Mouse (Mus musculus) lung, embryonic 15.5 days (tissue): ENCODE results near the gene 4933427D14Rik. TPM values are rescaled to one million over a fixed set of nuclear protein-coding genes. Genes with fewer than 3 reads are reported as not detected.

ENCODE experiments used
- ATAC-seq: fragments of 200-750 bp; cut with Nextera tagmentation; 2 replicates; pipeline ENCODE4 v1.8.0; 2017; ENCODE audit warnings: moderate number of reproducible peaks, borderline replicate concordance; ENCODE audit not compliant: low FRiP score, low TSS enrichment; ENCODE audit errors: extremely low read depth
- H3K27ac ChIP-seq: fragments of 300-500 bp; sonication (generic); 2 replicates; pipeline ENCODE4 v1.5.1; 2015; ENCODE audit warnings: moderate library complexity, mild to moderate bottlenecking, inconsistent platforms
- H3K27me3 ChIP-seq: fragments of 300-500 bp; sonication (generic); 2 replicates; pipeline ENCODE4 v1.6.1; 2015; ENCODE audit warnings: inconsistent platforms
- H3K36me3 ChIP-seq: fragments of 300-500 bp; sonication (generic); 2 replicates; pipeline ENCODE4 v1.6.1; 2015; ENCODE audit warnings: inconsistent platforms
- H3K4me1 ChIP-seq: fragments of 300-500 bp; sonication (generic); 2 replicates; pipeline ENCODE4 v1.6.1; 2015; ENCODE audit warnings: inconsistent platforms
- H3K4me2 ChIP-seq: fragments of 300-500 bp; sonication (generic); 2 replicates; pipeline ENCODE4 v1.6.1; 2015; ENCODE audit warnings: inconsistent platforms, mild to moderate bottlenecking, moderate library complexity
- H3K4me3 ChIP-seq: fragments of 300-500 bp; sonication (generic); 2 replicates; pipeline ENCODE4 v1.5.1; 2015; ENCODE audit warnings: mild to moderate bottlenecking, inconsistent platforms
- H3K9ac ChIP-seq: fragments of 300-500 bp; sonication (generic); 2 replicates; pipeline ENCODE4 v1.6.1; 2015; ENCODE audit warnings: inconsistent platforms
- H3K9me3 ChIP-seq: fragments of 300-500 bp; sonication (generic); 2 replicates; pipeline ENCODE4 v1.6.1; 2016; ENCODE audit warnings: inconsistent platforms
- WGBS: fragments of 180-500 bp; shearing (Covaris S2); methylation state at CpG from one replicate; pipeline ENCODE4 v1.1.7; 2015; 5-methylcytosine and 5-hydroxymethylcytosine counted together
- polyA plus RNA-seq: library from polyadenylated mRNA; unstranded; fragments of >200 nt; fragmentation: Nextera tagmentation; extraction: Ambion mirVana; gene quantifications from 2 replicates; pipeline ENCODE4 v1.2.1, GENCODE M21; 2015

The 4933427D14Rik gene
- polyA plus RNA-seq, 1 experiment from 2014 or later = 18.8 TPM

DNA sequence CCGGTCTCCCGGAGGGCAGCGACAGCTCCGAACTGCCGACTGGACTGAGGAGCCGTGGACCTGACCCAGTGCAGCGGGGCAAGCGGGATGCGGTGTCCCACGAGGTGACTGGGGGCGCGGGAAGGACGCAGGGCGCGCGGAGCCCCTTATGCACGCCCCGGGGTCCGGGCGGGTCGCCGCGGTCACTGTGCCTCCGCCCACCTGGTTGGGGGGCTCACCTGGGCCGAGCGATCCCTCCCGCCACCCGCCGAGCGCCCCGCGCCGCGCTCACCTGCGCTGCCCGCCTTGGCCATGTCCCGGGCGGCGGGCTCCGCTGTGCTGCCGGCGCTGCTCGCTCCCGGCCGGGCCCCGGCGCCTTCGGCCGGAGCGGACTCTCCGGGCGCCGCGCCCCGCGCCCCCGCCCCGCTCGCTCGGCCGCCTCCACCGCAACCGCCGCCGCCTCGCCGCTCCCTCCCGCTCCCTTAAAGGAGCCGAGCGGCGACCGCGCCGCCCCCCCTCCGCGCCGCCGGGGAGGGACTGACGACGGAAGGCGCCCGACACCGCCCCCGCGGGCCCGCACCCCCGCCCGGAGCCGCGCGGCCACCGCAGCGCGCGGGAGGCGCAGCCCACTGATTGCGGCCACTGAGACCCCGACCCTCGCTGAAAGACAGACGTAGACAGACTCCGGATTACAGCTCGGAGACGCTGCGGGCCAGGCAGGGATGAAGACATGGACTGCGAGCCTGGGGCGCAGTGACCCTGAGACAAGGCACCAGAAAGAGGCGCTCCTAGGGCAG lies 71.7 kb downstream of the 4933427D14Rik start, which contains the start of gene Pitpnm3:
Gene Pitpnm3, minus strand, starts transcription at position 396 of the 776 bp plus-strand sequence.
- no peaks in the 10 kb centered on the region for H3K9me3 ChIP-seq
- no peaks in the 10 kb centered on the region for H3K36me3 ChIP-seq
- WGBS = 1% methylated on average over 76 of the region's 107 CpGs
- H3K4me1 ChIP-seq = peaks cover 38% of the 10 kb centered on the region
- no peak for ATAC-seq
- peak within 1 kb of the TSS; percentile 98 for H3K4me2 ChIP-seq
- peak within 1 kb of the TSS; percentile 55 for H3K9ac ChIP-seq
- H3K27me3 ChIP-seq = peaks cover 49% of the 10 kb centered on the region
- peak within 1 kb of the TSS; percentile 25; the same call in 1 of the 2 replicates for H3K27ac ChIP-seq
- peak within 1 kb of the TSS; percentile 55 for H3K4me3 ChIP-seq

- Histone ChIP-seq H3K9me3 (no peaks in the 10 kb centered on the region), H3K27me3 (peaks cover 49% of the 10 kb centered on the region)
- ATAC-seq = no peak
Observed at GRCm38 (mm10) chr11:72134536-72135382, 72.5 kb downstream of the 4933427D14Rik start.

GRCm38 (mm10) chr11:72133075-72133474 lies 74.2 kb downstream of the 4933427D14Rik start:
- 46% methylated on average over 10 of the region's 10 CpGs for WGBS
- no peaks in the 10 kb centered on the region for H3K9me3 ChIP-seq
- peak overlapping the region; percentile 94 for H3K27ac ChIP-seq
- H3K4me2 ChIP-seq = no peak overlapping the region; the same call in 1 of the 2 replicates
- no peaks in the 10 kb centered on the region for H3K36me3 ChIP-seq
- peaks cover 51% of the 10 kb centered on the region for H3K4me1 ChIP-seq
- no peak overlapping the region for H3K4me3 ChIP-seq
- no peak for ATAC-seq
- peaks cover 44% of the 10 kb centered on the region for H3K27me3 ChIP-seq
- H3K9ac ChIP-seq = no peak overlapping the region

More at GRCm38 (mm10) chr11:72134536-72135382, 72.5 kb downstream of the 4933427D14Rik start:
- Histone ChIP-seq H3K4me2 (peak overlapping the region; percentile 98), H3K36me3 (no peaks in the 10 kb centered on the region), H3K27ac (no peak overlapping the region), H3K4me1 (peaks cover 47% of the 10 kb centered on the region), H3K4me3 (peak overlapping the region; percentile 55), H3K9ac (peak overlapping the region; percentile 55)
- 15% methylated on average over 24 of the region's 24 CpGs for WGBS

DNA sequence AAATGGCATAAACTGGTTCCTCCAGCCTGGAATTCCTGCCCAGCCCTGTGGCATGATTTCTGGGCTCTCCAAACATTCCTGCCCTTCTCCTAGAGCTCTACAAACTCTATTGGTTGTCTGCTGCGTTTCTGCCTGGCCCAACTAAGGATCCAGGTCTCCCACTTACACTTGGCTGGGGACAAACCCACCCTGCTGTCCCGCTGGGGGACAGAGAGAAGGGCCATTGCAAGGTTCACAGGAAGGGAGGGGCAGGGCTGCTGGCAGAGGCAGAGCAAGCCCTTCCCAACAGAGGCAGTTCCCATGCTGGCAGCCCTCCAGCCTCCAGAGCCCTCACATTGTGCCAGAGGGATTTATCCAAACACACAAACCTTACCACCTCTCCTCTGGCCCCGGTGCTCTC lies 75.0 kb downstream of the 4933427D14Rik start:
- 2% methylated on average over 3 of the region's 3 CpGs for WGBS
- Histone ChIP-seq H3K9me3 (no peaks in the 10 kb centered on the region), H3K4me3 (no peak overlapping the region), H3K4me1 (peaks cover 54% of the 10 kb centered on the region), H3K4me2 (peak overlapping the region; percentile 27; the same call in 1 of the 2 replicates), H3K36me3 (no peaks in the 10 kb centered on the region), H3K27me3 (peaks cover 38% of the 10 kb centered on the region), H3K27ac (peak overlapping the region; percentile 94), H3K9ac (no peak overlapping the region)
- ATAC-seq = peak; percentile 48; the same call in 1 of the 2 replicates

DNA sequence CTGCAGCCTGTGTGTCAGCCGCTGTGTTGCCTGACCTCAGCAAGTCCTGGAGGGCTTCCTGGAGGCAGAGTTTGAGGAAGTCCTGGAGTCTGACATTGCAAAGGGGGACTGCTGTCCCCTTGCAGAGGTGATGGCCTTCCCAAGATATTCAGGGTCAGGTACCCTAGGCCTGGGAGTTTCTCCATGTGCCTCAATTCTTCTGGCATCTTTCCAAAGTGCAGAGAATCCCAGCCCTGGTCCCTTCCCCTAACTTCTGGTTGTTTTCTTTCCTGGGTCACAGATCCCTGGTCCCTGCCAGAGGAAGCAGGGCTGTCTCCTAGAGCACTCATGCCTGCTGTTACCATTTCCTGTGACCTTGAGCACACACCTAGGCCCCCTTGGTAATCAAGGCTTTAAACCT lies 75.6 kb downstream of the 4933427D14Rik start:
- no peaks in the 10 kb centered on the region for H3K9me3 ChIP-seq

GRCm38 (mm10) chr11:72130905-72131304 lies 76.4 kb downstream of the 4933427D14Rik start:
- no peak overlapping the region for H3K4me2 ChIP-seq
- H3K36me3 ChIP-seq = no peaks in the 10 kb centered on the region
- peaks cover 24% of the 10 kb centered on the region for H3K27me3 ChIP-seq
- H3K27ac ChIP-seq = peak overlapping the region; percentile 94
- H3K9ac ChIP-seq = no peak overlapping the region
- H3K9me3 ChIP-seq = no peaks in the 10 kb centered on the region
- WGBS = 76% methylated on average over 3 of the region's 3 CpGs
- peaks cover 54% of the 10 kb centered on the region for H3K4me1 ChIP-seq
- no peak overlapping the region for H3K4me3 ChIP-seq
- ATAC-seq = no peak

More for the DNA sequence above, 75.6 kb downstream of the 4933427D14Rik start:
- no peak overlapping the region for H3K4me3 ChIP-seq
- peak overlapping the region; percentile 94 for H3K27ac ChIP-seq
- no peak overlapping the region for H3K4me2 ChIP-seq
- peaks cover 54% of the 10 kb centered on the region for H3K4me1 ChIP-seq
- H3K9ac ChIP-seq = no peak overlapping the region
- 72% methylated on average over 1 of the region's 1 CpGs for whole genome bisulfite sequencing
- no peak for ATAC-seq
- no peaks in the 10 kb centered on the region for H3K36me3 ChIP-seq
- peaks cover 32% of the 10 kb centered on the region for H3K27me3 ChIP-seq

GRCm38 (mm10) chr11:72130472-72130871 lies 76.8 kb downstream of the 4933427D14Rik start:
- Histone ChIP-seq H3K27me3 (peaks cover 22% of the 10 kb centered on the region), H3K9ac (no peak overlapping the region), H3K4me2 (0 out of 2 replicates have a peak overlapping the region, but pooled peaks have one; percentile 29), H3K36me3 (no peaks in the 10 kb centered on the region), H3K9me3 (no peaks in the 10 kb centered on the region), H3K4me1 (peaks cover 54% of the 10 kb centered on the region), H3K27ac (peak overlapping the region; percentile 94), H3K4me3 (no peak overlapping the region)
- ATAC-seq = no peak
- 66% methylated on average over 3 of the region's 3 CpGs for WGBS

DNA sequence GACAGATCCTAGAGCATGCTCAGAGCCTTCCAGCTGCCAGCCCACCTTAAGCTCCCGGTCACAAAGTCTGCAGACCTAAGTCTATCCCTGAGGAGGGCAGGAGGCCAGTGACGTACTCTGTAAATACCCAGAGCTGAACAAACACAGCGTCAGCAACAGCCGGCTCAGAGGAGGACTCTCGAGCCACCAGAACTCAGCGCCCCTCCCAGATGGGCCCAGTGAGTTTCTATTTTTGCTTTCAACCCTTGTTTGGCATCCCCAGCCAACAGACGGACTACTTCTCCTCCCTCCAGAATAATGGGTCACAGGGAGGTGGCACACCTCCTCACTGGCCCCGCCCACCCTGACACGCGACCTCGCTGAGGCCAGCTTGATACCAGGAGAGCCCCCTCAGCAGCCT lies 77.2 kb downstream of the 4933427D14Rik start:
- Histone ChIP-seq H3K4me3 (no peak overlapping the region), H3K9me3 (no peaks in the 10 kb centered on the region), H3K4me1 (peaks cover 50% of the 10 kb centered on the region), H3K27me3 (peaks cover 17% of the 10 kb centered on the region), H3K4me2 (0 out of 2 replicates have a peak overlapping the region, but pooled peaks have one; percentile 29), H3K36me3 (no peaks in the 10 kb centered on the region), H3K27ac (peak overlapping the region; percentile 94), H3K9ac (no peak overlapping the region)
- peak; percentile 40 for ATAC-seq
- 9% methylated on average over 11 of the region's 11 CpGs for WGBS

- Histone ChIP-seq H3K9ac (no peak overlapping the region), H3K9me3 (no peaks in the 10 kb centered on the region), H3K27ac (peak overlapping the region; percentile 94), H3K4me3 (no peak overlapping the region), H3K4me1 (peaks cover 45% of the 10 kb centered on the region), H3K4me2 (no peak overlapping the region), H3K36me3 (no peaks in the 10 kb centered on the region), H3K27me3 (peaks cover 9% of the 10 kb centered on the region)
- WGBS = 58% methylated on average over 8 of the region's 8 CpGs
- no peak for ATAC-seq
Observed at GRCm38 (mm10) chr11:72129032-72129894, 78.0 kb downstream of the 4933427D14Rik start.

DNA sequence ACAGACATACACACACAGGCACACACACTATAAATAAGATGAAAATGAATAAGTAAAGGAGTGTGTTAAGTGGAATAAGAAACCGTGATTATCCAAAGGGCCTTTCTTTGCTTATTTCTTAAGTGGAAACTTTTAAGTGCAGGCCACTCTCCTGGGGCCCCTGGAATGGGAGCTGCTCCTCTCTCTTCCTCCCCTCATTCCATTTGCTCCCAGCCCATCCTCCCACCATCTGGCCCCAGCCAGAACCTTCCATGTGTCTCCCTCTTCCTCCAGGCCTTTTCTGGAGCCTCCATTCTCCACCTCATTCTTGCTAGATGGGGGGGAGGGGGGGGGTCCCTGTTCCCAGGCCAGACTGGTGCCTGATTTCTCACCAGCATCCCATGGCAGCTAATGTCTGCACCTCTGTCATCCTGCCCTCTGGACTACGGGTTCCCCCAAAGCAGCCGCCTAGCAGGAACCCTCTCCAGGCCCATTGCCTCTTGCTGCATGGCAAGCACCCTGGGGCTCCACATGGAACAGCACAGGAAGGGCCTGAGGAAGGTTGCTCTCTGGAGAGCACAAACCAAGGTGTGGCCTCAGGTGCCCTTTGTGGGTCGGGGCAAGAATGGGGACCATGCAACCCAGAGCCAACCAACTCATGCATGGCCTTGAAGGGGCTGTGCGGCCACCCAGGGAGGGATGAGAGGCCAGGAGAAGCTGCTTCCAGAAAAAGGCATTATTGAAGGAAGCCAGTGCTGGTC lies 79.6 kb downstream of the 4933427D14Rik start:
- 69% methylated on average over 5 of the region's 5 CpGs for WGBS
- no peak for ATAC-seq

More for the DNA sequence above, 79.6 kb downstream of the 4933427D14Rik start:
- H3K9ac ChIP-seq = no peak overlapping the region
- peaks cover 35% of the 10 kb centered on the region for H3K4me1 ChIP-seq
- H3K27me3 ChIP-seq = no peaks in the 10 kb centered on the region
- no peak overlapping the region for H3K27ac ChIP-seq
- no peak overlapping the region for H3K4me2 ChIP-seq
- no peaks in the 10 kb centered on the region for H3K36me3 ChIP-seq
- H3K9me3 ChIP-seq = no peaks in the 10 kb centered on the region
- no peak overlapping the region for H3K4me3 ChIP-seq
